Mouse (Mus musculus) CH12.LX (cell line): ENCODE measurements around the gene Ush1g.

ENCODE experiments used
- CHD2 ChIP-seq: IDR thresholded peaks from 2 replicates; pipeline ENCODE4 v1.6.1; 2011; ENCODE audit warnings: low read length, improper control_type of control experiment
- EP300 ChIP-seq: IDR thresholded peaks from 2 replicates; pipeline ENCODE4 v1.6.1; 2011; ENCODE audit warnings: low read length, improper control_type of control experiment
- MEF2A ChIP-seq: IDR thresholded peaks from 2 replicates; pipeline ENCODE4 v1.6.1; 2014; ENCODE audit warnings: low read depth, mild to moderate bottlenecking, inconsistent platforms, low read length, improper control_type of control experiment, borderline replicate concordance
- POLR2AphosphoS2 ChIP-seq: IDR thresholded peaks from 2 replicates; pipeline ENCODE4 v1.6.1; 2011; ENCODE audit warnings: low read depth, low read length, improper control_type of control experiment
- ZMIZ1 ChIP-seq: IDR thresholded peaks from 2 replicates; pipeline ENCODE4 v1.6.1; 2012; ENCODE audit warnings: low read depth, mild to moderate bottlenecking, inconsistent platforms, low read length, improper control_type of control experiment

DNA sequence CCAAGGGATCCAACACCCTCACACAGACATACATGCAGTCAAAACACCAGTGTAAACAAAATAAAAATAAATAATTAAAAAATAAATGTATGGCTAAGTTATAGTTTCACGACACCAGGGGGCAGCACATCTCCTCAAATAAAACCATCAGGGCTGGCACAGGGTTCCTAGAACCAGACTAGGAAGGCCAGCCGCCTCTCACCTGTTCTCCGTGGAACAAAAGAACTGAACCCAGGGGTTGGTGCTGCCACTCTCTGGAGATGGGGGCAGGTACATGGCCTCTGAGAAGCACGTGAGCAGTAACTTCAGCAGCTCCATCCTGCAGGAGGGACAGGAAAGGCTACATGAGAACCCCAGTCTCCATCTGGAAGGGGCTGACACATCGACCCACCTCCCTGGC lies 36.6 kb upstream of the Ush1g start:
- TF ChIP-seq ZMIZ1 (no peak), EP300 (no peak), MEF2A (no peak), POLR2AphosphoS2 (no peak), CHD2 (no peak)
